Mouse (Mus musculus) 3T3-L1 (cell line): ENCODE measurements around the gene Aasdh.
"Not testable (repeated sequence)": the region's sequence is repeated elsewhere in the genome, so short reads cannot be mapped to it uniquely, and the experiment has no call there.

Source experiments
- DNase-seq: peaks from one replicate; pipeline ENCODE4 v3.0.0-alpha.2; 2015; ENCODE audit warnings: low read depth, low spot score

Gene Aasdh

GRCm38 (mm10) chr5:76912522-76912921 is 7.2 kb upstream of the Aasdh start:
- not testable (repeated sequence) for DNase-seq

GRCm38 (mm10) chr5:76910807-76911206 is 5.5 kb upstream of the Aasdh start:
- DNase-seq: no peak

- DNase-seq: no peak
These were observed 813 bp upstream of the Aasdh start for GRCm38 (mm10) chr5:76906155-76906499.

DNA sequence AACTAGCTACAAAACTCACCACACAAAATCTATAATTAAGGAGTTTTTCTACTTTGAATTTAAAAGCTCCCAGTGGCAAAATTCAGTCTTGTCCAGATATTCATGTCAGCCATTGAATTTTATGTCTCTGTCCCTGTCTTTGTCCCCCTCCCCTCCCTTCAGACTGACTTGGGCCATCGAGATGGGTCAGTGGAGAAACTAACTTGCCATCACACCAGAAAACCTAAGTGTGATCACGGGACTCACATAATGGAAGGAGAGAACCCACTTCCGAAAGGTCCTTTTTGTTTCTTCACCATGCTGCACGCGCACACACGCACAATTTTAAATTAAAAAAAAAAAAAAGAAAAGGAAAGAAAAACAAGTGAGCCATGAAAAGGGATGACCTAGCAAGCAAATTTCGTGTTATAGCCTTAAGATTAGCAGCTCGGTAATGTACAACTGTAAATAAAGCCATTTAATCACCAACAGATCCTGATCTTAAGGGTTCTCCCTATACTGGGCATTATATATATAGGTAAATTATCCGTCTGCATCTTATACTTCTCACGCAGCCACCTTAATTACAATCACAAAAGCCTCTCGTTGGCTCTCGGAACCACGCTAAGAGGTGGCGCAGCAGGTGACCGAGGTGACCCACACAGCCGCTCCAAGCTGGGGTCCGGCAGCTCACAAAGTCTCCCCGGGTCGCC is 455 bp downstream of the Aasdh start:
- peak; percentile 42 for DNase-seq

DNA sequence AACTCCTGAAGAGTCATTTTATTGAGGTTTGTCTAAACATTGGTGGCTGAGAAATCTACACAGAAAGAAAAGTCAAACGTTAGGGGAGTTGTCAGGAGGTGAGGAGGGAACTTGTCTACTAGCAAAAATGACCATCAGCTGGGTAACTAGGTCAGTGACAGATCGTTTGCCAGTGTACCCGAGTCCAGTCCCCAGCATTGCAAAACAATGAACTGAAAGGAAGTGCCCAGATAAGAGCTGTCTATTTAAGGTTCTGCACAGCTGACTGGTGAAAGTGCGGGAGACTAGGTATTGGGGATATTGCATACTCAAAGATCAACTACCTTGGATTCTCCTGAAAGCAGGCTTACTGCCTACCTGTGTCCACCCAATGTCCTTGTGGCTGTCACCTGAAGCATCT is 3.2 kb downstream of the Aasdh start:
- DNase-seq: no peak

GRCm38 (mm10) chr5:76893084-76893483 is 12.2 kb downstream of the Aasdh start:
- DNase-seq: no peak

GRCm38 (mm10) chr5:76892608-76893007 is 12.7 kb downstream of the Aasdh start:
- no peak for DNase-seq

- DNase-seq: no peak
These were observed 18.3 kb downstream of the Aasdh start for GRCm38 (mm10) chr5:76887011-76887410.

DNA sequence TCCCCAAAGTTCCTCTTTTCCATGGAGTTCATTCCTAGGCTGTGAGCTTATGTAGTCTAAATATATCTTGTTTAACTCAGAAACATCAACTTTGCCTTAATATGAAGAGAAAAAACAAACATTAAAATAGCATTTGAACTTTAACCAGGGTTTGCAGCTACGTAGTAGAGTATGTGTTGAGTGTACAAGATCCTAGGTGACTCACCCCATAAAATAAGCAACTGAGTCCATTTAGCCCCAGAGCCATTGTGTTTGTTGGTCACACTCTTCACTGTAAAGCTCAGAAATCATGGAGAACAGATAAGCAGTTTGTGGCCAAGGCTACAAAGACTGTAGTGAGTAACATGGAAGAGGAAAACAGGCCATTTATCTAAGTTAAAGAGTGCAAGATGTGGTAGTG is 21.2 kb downstream of the Aasdh start:
- DNase-seq: no peak

DNA sequence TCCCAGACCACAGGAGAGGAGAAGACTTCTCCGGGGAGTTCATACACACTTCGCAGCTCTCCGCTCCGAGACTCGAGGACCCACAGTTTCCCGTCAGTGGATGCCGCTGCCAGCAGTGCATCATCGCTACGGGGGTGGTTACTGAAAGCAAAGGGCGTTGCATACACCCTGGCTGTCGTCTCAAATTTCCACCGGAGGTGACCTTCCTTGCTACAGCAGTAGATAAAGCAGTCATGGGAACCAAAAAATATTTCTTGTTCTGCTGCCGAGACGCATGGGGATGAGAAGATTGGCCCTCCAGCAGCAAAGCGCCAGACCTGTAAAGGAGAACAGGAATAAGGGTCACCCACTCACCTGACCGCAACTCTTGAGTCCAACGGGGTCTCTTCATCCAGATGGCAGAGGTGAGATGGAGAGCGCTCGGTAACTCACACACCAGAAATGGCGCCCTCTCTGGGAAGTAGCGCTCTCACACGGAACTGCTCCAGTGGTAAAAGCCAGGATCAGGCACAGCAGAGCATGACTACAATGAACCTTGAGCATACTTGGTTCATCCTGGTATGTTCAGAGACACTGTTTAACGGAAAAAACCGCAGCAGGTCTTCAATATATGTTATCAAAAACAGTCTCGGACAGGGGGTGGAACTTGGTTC is 29.1 kb downstream of the Aasdh start:
- no peak for DNase-seq

DNA sequence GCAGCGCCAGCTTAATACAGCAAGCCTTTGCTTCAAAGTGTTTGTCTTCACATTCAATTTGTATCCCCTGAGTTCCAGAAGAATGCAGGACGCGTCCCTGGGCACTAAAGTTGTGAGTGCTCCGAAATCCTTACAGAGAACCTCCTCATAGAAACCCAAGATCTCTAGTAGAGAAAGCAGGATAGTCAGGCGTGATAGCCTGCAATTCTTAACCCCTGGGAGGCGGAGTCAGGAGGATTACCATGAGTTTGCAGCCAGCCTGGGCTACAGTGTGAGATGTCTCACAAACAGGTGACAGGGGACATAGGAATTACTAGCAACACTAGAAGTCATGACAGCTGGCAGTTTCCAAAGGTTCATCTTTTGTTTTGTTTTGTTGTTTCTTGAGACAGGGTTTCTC is 35.8 kb downstream of the Aasdh start:
- no peak for DNase-seq

- no peak for DNase-seq
These were observed 36.5 kb downstream of the Aasdh start for GRCm38 (mm10) chr5:76868693-76869286.

DNA sequence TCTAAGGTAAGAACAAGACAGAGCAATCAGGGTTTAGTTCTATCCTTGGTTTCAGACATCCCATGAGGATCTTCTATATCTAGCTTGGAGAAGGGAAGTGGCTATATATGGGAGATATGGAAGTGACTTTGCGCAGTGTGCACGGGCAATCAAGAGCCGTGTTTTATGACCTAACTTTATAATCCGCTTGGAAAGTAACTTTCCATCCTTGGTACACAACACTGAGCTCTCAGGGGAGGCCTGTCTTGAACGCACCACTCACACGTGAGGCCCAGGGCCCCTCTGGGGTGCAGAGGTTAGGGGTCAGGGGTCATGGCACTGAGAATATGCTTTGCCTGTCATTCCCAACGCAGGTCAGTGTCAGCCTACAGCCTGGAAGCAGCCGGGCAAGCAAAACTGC is 38.5 kb downstream of the Aasdh start:
- no peak for DNase-seq

DNA sequence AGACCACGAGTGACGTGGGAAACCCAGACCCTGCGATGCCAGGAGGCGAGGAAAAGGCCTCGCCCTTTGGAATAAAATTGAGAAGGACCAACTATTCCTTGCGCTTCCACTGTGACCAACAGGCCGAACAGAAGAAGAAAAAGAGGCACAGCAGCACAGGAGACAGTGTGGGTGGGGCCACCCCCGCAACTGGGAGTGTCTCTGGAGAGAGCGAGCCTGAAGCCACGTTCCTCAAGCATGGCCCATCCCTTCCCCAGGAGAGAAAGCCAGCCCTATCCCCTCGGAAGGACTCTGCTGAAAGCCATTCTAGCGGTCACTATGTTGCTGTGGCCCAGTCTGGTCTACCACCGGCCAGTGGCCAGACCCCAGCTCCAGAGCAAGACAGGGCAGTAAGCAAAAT is 46.9 kb downstream of the Aasdh start:
- DNase-seq: no peak

- DNase-seq: no peak
These were observed 48.0 kb downstream of the Aasdh start for GRCm38 (mm10) chr5:76857103-76858015.

- DNase-seq: no peak
These were observed 49.3 kb downstream of the Aasdh start for GRCm38 (mm10) chr5:76855829-76856600.

- DNase-seq: peak; percentile 86
These were observed 51.8 kb downstream of the Aasdh start for GRCm38 (mm10) chr5:76853549-76853948.

DNA sequence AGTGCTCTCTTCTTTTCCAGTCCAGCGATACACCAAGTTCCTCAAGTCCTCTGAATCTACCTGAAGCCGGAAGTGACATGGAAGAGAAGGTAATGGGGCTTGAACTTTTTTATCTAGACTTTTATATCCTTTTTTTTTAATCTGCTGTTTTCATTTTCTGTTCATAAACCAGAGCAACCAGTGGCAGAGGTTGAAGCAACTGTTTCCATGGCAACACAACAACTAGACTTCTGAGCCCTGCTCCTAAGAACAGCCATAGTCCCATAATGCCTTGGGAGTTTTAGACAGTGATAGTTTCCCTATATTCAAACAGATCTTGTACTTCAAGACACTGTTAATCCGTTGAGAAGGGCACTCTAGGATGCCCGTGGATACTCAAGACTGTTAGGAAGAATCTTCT is 54.0 kb downstream of the Aasdh start:
- peak; percentile 10 for DNase-seq

- DNase-seq: no peak
These were observed 58.2 kb downstream of the Aasdh start for GRCm38 (mm10) chr5:76847106-76847505.

GRCm38 (mm10) chr5:76844618-76845186 is 60.6 kb downstream of the Aasdh start:
- no peak for DNase-seq

DNA sequence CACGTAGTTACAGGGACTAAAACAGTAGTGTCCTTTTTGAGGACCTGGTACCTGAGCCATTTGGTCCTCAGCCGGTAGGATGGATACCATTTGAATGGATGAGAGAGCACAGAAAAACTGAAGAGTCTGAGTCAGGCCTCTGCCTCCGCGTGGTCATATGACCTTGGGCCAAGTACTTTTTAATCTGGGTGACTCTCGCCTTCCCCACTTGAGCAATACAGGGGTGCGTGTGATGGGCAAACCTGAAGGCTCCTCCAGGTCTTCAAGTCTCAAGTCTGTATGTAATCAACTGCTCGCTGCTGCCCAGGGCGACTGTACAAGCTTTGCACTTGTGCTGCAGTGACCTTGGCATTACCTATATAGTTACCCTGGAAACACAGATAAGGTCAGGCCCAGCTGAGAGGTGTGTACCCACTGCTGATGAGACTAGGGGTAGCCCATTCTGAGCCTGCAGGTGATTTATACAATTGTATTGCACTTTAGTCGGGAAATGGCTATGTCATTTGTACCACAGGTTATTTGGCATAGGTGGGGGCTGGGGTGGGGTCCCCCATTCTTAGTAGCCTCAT is 61.4 kb downstream of the Aasdh start:
- no peak for DNase-seq
